Mouse (Mus musculus) lung, adult 18-20 months (tissue): Measurements from ENCODE around the gene Stk11.
"Not testable (repeated sequence)": the region's sequence is repeated elsewhere in the genome, so short reads cannot be mapped to it uniquely, and the experiment has no call there.

Experiments used
- DNase-seq, 2 experiments: peaks; one replicate each; pipeline ENCODE4 v3.0.0; 2022; ENCODE audit warnings: mixed read lengths in 2 of 2

Gene Stk11

GRCm38 (mm10) chr10:80157141-80157929, 41.7 kb downstream of the Stk11 start:
- DNase-seq: no peak

DNA sequence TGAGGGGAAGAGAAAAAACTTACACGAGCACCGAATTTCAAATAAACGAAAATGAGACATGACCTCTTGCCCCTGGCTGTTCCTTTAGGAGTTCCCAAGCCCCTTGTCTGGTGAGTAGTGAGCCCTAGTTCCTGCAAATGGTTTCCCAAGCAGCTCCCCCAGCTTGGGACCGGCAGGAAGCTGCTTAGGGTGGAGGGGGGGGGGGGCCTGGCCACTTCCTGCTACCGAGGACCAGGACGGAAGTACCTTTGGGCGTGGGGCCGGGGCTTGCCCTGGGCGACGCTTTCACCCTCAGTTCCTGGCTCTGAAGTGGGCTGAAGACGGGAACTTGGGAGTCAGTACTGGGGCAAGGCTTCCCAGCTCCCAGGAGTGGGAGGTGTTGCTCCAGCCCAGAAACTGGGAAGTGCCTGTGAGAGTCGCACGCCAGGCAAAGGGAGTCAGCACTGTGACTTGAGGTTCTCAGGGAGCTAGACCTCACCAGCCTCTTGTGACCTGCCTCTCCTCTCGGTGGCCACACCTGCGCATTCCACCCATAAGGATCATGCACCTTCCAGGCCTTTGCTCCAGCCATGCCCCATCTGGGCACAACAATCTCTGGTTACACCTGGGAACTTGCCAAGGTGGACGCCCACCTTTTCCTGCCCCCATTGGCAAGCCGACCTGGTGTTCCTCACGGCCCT, 42.8 kb downstream of the Stk11 start:
- peak; percentile 89 to 92 for DNase-seq

- peak; percentile 73 to 81 for DNase-seq
These were observed 43.5 kb downstream of the Stk11 start for GRCm38 (mm10) chr10:80159021-80159560.

- DNase-seq: peak; percentile 99 to 100
These were observed 44.2 kb downstream of the Stk11 start for GRCm38 (mm10) chr10:80159561-80160454.

- DNase-seq: peak; percentile 92 to 95
These were observed 45.1 kb downstream of the Stk11 start for GRCm38 (mm10) chr10:80160455-80161371.

- DNase-seq: peak; percentile 51 to 62
These were observed 46.1 kb downstream of the Stk11 start for GRCm38 (mm10) chr10:80161522-80162242.

GRCm38 (mm10) chr10:80162243-80162608, 46.6 kb downstream of the Stk11 start:
- DNase-seq: no peak

DNA sequence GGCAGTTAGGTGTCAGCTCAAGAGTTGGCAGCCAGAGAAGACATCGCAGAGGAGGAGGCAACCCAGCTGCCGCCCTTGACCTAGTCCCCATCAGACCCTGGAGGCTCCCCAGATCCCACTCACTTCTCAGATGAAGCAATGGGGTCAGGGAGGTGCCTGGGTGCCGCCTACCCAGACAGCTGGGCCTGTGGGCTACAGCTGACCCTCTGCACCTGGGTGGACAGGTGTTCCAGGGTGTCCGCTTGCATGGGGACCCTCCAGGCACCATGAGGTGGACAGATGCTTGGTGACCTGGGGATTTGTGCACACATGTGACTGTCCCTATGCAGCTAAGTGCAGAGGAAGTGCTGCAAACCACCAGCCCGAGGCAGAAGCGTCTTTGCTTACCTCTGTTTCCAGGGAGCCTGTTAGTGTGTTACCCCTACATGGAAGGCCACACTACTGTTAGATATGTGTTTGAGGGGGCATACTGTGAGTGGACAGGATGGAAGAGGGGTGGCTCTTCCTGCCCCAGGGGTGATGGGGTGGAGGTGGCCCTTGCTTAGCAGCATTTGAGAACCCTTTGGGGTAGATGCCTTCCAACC, 47.2 kb downstream of the Stk11 start:
- no peak for DNase-seq

- peak in 1 of 2 experiments; percentile 50 for DNase-seq
These were observed 48.1 kb downstream of the Stk11 start for GRCm38 (mm10) chr10:80163721-80164120.

GRCm38 (mm10) chr10:80164161-80164997, 48.8 kb downstream of the Stk11 start:
- DNase-seq: peak in 1 of 2 experiments; percentile 33

- peak; percentile 98 for DNase-seq
These were observed 49.4 kb downstream of the Stk11 start for GRCm38 (mm10) chr10:80164998-80165344.

DNA sequence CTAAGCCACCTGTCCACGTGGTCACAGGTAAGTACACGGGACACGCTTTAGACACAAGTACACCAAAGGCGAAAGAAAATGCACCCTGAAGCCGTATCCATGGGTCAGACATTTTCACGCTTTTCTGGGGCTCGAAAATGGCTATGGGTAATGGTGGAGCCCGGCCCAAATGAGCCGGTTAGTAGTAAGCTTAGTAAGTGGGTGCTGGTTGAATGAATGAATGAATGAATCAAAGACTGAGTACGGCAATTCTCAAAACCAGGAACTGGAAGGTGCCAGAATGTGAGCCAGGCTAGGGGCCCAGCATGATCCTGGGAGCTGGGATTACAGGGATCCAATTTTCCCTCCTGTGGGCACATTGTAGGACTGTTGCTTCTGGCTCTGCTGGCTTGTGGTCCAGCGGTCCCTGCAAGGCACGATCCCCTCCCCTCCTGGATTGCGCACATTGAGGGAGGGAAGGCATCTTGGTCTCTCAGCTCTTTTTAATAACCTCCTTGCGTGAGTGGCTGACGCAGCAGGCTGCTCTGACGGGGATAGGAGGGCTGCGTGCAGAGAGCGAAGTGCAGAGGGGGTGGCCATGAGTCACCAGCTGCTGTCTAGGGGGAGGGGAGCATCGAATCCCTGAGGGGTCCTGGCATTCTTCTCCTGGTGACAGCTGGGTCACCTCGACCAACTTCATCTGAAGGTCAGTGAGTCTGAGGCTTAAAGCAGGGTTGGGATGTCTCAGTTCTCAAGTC, 50.0 kb downstream of the Stk11 start, which contains the start of gene Cirbp:
Gene Cirbp (plus strand): TSS at position 594 of the 737 bp plus-strand sequence.
- peak in 1 of 2 experiments; percentile 31 for DNase-seq

GRCm38 (mm10) chr10:80166136-80166535, 50.5 kb downstream of the Stk11 start:
- DNase-seq: not testable (repeated sequence)

GRCm38 (mm10) chr10:80167460-80168037, 51.9 kb downstream of the Stk11 start:
- DNase-seq: peak; percentile 98

- DNase-seq: peak; percentile 93 to 95
These were observed 52.5 kb downstream of the Stk11 start for GRCm38 (mm10) chr10:80168038-80168661.

GRCm38 (mm10) chr10:80169070-80169469, 53.5 kb downstream of the Stk11 start:
- DNase-seq: no peak

GRCm38 (mm10) chr10:80169651-80170050, 54.0 kb downstream of the Stk11 start:
- no peak for DNase-seq

DNA sequence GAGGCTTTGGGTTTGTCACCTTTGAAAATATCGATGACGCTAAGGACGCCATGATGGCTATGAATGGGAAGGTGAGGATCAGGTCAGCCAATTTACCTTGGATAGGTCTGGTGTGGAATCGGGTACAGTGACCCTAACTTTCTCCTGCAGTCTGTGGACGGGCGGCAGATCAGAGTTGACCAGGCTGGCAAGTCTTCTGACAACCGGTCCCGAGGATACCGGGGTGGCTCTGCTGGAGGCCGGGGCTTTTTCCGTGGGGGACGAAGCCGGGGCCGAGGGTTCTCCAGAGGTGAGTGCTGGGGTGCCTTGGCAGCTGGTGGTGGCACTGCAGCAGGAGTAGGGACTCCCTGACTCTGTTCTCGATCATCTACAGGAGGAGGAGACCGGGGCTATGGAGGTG, 54.4 kb downstream of the Stk11 start:
- DNase-seq: no peak
